Mouse (Mus musculus): ENCODE results near the gene Gm15155.
"Not testable (repeated sequence)": the region's sequence is repeated elsewhere in the genome, so short reads cannot be mapped to it uniquely, and the experiment has no call there.

Gm15155 gene

DNA sequence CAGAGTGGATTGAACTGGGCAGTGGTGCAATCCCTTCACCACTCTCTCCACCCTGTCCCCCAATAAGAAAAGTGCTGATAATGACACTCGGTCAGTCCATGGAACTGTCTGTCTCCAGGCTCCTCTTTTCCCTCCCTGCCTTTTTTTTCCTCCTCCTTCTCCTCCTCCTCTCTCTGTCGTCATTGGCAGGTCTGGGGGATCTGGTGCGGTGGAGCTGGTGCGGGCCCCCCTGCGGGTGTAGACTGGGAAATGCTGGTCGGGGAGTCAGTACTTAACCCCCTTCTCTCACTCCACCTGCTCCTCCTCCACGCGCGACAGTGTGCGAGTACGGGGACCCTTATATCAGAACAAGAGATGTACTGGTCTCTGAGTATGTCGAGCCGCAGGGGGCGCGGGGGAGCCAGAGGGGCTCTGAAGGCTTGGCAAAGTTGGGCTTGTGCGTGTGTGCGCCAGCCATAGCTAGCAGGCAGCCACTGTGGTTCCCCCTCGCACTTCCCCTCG is at the start of gene Gm15155:
Gm15155 (plus strand) TSS at position 401 of the 501 bp plus-strand sequence.
- in situ Hi-C loops (cut with MboI), result no loop called here

DNA sequence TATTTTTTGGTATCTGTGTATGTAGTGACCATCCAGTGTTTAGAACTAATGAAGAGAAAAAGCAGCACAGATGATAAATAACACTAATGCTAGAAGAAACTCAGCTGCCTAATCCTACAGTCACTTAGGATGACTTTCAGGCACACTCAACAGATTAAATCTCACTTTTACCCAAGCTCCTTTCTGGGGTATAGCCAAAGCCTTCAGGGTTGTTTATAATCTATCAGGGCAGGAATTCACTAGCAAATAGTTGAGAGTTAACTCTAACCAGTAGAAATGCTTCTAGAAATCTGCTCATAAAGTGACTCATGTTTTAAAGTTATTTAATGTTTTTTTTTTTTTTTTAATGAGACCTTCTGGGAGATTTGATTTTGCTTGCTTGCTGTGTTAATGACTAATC is 44.8 kb upstream of the Gm15155 start:
- in situ Hi-C loops (cut with MboI), result no loop called here

DNA sequence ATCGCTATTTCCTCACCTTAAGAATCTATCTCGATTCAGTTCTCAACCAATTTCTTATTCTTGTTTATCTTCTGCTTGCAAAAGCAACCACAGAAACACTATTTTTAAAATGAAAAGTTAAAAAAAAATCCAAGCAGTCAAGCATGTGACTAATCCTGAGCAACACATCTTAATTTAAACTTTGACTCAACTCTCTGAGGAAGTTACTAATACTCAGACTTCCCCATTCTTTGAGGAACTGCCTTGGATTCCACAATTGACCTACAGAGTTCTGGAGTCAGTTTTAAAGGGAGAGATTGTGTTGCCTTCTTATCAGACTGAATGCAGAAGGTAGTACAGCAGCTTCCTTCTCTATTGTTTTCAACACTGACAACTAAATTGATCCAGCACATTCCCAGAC is 40.0 kb upstream of the Gm15155 start:
- in situ Hi-C loops (cut with MboI), result no loop called here

DNA sequence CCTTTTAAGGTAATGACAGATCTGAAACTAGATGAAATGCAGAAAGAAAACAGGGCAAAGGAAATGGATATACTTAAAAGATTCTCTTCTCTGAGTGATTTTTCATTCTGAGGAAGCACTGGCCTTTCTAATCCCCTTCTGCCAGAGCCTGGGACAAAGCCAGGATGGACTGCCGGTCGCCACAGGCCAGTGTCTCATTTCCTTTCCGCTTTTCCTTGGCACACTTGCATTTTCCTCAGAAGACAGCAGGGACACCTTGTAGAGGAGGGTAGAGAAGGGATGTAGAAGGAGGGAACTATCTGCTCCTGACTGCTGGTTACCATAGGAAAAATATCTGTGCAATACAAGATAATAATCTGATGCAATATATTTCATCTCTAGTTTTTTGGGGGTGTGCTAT is 33.1 kb upstream of the Gm15155 start:
- in situ Hi-C loops (cut with MboI), result no loop called here

DNA sequence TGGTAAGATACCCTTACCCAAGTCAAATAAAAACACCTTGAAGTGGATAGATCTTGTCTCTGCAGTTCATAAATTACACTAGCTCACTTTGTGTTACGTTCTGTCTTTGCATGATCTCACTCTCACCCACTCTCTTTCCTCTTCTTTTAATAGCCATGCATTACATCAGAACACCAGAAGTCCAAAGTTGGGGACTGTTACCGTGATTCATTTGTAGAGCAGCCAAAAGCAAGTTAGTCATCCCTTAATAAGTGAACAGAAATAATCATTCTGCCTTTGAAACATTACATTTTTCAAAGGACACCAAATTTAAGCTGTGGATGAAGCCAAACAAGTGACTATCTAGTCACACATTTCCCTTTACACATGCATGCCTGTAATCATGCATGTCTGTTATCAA is 32.1 kb upstream of the Gm15155 start:
- in situ Hi-C loops (cut with MboI), result no loop called here

DNA sequence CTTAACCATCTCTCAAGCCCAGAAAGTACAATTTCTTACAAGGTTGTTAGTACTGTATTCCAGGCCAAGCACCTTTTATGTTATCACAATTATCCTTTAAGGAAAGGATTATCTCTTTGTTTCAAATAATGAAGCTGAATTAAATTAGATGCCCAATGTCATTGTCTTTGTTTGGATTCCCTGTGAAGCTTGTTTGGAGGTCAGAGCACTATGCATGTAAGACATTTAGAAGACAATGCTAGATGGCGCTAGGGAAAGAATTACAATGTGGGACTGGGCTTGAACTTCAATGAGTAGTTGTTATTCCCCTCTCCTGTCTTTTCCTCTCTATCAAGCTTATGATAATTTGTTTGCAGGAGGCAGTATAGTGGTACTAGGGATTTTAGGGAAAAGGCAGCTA is 29.9 kb upstream of the Gm15155 start:
- in situ Hi-C loops (cut with MboI), result no loop called here

DNA sequence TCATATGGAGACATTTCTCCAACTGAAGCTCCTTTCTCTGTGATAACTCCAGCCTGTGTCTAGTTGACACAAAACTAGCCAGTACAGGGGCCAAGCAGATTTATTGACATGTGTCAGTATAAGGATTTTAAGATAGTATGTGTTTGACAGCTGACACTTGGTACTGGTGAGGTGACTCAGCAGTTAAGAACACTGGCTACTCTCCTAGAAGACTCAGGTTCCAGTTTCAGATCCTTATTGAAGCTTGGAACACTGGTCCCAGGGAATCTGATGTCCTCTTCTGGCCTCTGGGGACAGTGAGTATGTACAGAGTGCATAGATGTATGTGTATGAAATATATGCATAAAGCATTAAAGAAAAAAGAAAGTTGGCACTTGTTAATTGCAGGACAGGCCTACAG is 28.2 kb upstream of the Gm15155 start:
- in situ Hi-C loops (cut with MboI), result no loop called here

DNA sequence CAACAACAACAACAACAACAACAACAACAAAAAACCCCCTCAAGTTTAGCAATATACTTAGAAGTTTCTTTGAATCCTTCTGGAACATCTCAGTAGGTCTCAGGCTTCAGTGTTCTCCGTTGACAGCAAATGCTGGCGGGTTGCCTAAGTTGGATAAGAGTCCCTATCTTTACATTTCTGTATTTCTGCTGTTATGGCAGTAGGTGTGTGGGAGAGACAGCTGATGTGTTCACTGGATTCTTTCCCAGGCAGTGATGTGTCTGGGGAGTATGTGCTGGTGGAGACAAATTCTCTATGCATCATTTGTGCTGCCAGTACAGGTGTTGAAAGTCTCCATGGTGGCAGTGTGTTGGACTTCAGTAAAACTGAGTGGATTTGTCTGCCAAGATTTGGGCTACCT is 23.3 kb upstream of the Gm15155 start:
- in situ Hi-C loops (cut with MboI), result no loop called here

DNA sequence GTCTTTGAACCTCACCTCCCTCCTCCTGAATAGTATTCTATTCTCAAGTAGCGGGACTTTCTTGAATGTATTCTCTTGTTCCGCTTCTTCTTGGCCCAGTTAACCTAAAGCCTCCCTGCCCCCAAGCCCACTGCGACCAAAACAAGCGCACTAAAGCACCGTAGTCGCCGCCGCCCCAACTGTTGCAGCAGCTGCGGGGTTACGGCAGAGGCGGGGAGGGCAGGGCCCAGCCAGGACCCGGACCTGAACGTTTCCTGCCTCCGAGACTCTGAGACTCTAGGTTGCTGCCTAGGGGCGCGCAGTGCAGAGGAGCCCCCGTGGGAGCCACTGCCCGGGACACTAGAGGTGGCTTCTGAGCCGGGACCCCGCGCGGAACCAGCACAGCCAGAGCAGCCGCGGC is 2.0 kb upstream of the Gm15155 start:
- in situ Hi-C loops (cut with MboI), result no loop called here

DNA sequence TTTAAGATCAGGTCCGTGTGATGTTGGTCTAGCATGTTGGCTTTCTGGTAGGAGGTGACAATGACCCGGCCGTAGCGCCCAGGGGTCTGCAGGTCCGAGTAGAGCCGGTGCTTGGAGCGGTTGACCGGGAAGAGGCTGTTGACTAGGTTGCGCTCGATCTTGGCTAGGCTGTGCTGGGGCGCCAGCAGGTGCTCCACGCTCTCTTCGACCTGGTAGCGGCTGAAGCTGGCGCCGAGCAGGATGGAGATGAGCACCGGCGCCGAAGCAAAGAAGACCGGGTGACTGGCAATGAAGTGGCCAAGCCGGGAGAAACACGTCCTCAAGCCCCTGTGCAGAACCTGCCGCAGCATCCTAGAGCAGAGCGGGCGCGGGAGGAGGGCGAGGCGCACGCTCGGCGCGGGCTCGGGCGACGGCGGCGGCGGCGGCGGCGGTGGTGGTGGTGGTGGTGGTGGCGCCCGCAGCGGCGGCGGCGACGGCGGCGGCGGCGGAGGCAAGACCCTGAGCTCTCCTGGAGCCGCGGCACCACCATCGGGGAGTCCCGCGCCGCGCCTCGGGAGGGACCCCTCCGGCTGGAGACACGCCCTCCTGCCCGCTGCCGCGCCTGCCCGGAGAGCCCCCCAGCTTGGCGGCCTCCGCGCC is 1.5 kb upstream of the Gm15155 start:
- in situ Hi-C loops (cut with MboI), result no loop called here

DNA sequence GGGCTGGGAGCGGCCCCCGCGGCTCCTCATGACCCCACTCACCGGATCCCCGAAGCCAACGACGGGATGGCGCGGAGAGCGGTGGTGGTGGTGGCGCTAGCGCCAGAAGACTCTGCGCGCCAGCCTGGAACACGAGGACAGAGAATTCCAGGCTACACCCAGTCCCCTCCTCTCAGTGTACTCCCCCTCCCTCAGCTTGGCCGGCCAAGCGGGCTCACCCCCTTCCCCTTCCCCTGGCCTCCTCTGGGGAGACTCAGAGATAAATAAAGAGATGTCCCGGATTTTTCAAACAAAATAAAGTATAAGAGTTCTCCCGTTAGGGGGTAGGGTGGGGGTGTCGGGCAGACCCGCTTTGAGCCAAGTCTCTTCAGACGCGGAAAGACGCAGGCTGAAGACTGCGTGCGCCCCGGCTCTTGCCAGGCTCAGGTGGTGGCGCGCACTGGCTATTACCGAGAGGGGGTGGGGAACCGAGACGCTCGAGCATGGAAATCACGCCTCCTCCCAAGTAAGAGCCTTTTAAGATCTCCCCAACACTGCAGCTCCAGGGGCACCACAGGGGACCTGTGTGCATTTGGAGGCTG is 750 bp upstream of the Gm15155 start, which contains the start of gene Ptchd1:
Ptchd1 (minus strand) TSS at position 114 of the 581 bp plus-strand sequence.
- in situ Hi-C loops (cut with MboI), result no loop called here

DNA sequence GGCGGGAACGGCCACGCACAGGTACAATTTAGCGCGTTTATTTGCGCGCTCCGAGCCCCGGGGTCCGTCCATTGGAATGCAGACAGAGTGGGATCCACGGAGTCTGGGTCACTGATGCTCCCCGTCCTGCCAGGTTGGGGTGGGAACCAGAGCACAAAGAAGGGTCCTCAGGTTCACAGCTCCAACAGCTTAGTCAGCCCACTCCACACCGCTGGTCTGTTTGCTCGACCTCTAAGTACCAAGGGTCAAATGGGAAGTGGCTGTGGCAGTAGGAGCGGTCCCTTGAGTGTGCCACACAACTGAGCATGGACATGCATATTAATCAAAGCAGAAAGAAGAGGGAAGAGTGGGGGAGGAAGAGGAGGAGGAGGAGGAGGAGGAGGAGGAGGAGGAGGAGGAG is 354 bp downstream of the Gm15155 start:
- in situ Hi-C loops (cut with MboI), result no loop called here

DNA sequence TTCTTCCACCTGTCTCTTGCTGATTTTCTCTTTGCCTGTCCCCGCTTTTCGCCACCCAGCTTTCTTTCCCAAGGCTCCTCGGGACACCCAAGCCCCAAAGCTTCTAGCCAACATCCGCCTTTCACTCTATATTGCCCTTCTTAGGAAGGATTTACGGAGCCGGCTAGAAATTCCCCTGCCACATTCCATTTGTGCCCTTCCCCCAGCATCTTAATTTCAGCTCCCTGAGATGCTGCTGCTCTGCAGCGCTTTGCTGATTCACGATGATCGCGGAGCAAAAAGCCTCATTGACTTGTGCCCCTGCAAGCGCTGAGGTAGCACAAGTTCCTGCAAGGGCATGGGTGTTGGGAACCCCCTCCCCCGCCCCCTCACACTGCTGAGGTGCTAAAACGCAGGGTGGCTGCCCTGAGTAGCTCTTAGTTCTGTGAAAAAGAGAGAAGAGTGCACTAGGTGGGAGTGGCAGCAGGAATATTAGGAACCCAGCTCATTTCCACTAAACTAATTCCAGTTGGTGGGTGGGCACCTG is 1.2 kb downstream of the Gm15155 start:
- in situ Hi-C loops (cut with MboI), result no loop called here

DNA sequence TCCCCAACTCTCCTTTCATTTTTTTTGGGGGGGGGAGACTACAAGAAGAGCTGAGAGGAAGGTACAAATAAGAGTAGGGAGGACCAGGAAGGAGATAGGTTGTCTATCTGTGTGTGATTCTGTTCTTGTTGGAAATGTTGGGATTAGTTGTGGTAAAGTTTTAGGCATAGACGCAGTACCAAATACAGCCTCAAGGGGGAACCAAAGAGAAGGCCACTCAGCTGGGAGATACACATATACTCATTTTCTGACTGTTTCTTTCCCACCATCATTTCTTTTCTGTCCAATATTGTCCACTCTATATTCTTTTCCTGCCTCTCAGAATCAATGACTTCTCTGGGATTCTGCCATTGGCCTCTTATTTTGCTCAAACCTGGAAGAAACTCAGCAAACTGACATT is 19.4 kb downstream of the Gm15155 start:
- in situ Hi-C loops (cut with MboI), result no loop called here

DNA sequence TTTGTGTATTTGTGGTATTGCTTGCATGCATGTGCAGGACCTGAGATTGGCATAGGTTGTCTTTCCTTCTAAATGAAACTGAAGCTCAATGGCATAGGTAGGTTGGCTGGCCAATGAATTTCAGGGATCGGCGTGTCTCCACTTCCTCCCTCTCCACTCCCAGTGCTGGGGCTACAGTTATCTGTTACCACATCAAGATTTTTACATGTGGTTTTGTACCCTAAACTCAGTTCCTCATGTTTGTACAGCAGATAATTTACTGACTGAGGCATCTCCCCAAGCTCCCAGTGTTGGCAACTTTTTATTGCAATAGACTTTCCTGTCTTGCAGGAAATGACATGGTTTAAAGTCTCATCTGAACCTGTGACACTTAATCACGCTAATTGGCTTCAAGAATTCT is 21.4 kb downstream of the Gm15155 start:
- in situ Hi-C loops (cut with MboI), result no loop called here

DNA sequence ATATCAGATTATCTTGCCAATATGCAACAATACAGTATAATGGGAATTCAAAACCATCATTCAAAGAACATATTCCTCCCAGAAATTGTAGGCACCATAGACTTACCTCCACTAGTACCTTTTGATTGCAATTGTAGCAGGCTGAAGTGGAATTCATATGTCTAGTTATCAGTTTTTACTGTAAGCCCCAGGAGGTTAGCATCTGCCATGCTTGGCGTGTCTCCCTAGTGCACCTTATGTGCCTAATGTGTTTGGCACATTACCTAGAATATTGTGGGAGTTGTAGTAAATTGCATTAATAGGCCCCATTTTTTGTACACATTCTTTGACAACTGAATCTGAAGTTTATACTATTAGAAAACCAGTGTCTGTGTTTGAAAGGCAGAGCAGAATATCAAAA is 33.4 kb downstream of the Gm15155 start:
- in situ Hi-C loops (cut with MboI), result no loop called here

DNA sequence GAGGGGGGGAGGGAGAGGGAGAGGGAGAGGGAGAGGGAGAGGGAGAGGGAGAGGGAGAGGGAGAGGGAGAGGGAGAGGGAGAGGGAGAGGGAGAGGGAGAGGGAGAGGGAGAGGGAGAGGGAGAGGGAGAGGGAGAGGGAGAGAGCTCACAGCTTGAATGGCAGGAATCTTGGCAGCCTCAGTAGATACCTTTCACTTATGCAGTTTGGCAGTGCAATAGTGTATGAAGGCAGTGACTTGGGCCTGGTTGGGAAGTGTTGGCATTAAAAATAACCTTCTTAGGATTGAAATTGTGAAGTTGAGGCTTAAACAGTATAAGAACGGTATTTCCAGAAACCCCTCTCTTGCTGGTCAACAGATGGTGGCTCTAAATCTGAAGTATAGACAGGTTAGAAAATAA is 65.9 kb downstream of the Gm15155 start:
- in situ Hi-C loops (cut with MboI), result not testable (repeated sequence)

DNA sequence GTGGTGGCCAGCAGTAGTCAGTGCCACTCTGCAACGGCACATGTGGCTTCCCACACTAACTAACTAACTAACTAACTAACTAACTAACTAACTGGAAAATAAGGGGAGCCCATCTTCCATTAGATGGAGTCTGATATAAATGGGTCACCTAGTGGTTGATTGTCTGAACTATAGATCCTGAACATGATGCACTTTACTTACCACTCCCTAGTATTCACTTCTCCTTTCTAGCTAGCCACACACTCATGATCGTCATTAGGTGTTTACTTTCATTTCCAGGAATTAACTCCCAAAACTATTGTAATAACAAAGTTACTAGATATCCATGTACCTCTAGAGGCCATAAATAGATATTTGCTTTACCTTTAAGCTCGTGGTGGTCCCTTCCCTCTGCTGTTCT is 99.6 kb downstream of the Gm15155 start:
- in situ Hi-C loops (cut with MboI), result no loop called here

DNA sequence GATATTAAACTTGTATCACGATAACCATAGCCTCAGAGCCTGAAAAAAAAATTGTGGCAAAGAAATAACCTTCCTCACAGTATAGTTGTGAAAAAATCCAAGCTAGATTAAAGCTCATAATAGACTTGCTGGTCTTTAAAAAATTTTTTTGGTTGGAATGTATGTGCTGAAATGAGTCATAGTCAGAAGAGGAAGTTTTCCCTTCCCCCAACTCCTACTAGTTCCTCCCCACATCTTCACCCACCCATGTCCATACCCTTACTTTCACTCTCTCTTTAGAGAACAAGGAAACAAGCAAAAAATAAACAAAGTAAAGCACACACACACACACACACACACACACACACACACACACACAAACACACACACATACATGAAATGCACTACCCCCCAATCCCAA is 103.8 kb downstream of the Gm15155 start:
- in situ Hi-C loops (cut with MboI), result no loop called here

DNA sequence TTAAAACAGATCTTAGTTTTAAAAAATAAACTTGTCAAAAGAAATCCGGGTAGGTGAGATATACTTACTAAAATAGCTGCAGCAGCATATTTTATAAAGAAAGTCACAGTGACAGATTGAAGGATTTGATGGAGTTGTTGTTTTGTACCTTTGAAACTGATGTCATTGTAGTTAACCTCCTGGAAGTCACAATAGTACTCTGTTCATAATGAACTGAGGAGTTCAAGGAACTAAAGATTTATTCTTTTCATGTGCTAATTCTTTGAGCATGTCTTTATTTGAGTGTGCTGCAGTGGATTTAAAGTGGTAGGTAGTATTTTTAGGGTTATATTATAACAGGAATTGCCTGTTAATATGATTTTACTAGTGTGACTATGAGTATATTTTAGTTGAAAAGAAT is 263.6 kb downstream of the Gm15155 start:
- in situ Hi-C loops (cut with MboI), result no loop called here

DNA sequence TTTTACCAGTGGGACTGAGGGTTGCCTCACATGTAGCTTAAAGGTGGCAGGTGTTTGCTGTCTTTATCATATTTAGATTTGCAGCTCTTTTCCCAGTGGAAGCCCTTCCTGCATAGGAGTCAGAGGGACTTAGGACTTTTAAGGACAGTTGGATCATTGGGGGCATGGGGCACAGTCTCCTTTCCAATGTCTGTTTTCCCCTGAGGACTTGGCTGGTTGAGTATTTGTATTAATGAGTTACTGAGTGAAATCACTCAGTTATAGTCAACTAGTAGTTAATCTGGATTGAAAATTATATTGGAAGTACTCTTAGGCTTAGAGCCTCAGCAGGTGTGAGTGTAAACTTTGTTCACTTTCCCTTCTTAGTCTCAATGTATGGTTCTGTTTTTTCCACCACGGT is 275.5 kb downstream of the Gm15155 start:
- in situ Hi-C loops (cut with MboI), result no loop called here

DNA sequence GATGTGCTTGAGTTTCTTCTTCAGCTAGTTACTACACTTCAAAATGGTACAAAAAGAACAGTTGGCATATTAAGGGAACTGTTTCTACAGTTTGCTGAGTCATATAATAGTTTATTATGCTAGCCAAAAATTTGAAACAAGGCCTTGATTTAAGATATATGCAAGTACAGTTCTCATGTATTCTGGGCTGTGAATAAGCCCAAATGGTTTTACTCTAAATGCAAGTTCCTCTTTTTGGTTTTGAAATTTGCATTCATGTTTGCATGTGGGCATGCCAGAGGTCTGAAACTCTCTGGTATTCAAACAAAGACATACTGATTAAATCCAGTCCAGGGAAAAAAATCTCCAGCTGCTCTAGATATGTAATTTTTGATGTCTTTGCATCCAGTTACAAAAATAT is 277.2 kb downstream of the Gm15155 start:
- in situ Hi-C loops (cut with MboI), result no loop called here

DNA sequence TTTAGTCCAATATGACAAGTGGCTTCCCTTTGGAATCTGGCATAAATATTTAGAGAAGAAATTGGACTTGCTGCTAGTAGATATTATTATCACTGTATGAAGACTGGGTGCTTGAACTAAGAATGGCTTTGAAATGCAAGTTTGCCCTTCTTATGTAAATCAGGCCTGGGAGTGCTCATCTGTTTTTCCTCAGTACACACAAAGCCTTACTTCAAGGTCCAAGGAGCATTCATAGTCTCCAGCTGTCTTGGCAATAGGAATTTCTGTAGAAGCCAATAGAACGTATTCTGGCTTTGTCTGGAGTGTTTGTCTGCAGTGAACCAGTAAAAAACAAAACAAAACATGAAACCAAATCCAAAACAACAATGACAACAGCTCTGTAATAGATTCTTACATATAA is 278.6 kb downstream of the Gm15155 start:
- in situ Hi-C loops (cut with MboI), result no loop called here

DNA sequence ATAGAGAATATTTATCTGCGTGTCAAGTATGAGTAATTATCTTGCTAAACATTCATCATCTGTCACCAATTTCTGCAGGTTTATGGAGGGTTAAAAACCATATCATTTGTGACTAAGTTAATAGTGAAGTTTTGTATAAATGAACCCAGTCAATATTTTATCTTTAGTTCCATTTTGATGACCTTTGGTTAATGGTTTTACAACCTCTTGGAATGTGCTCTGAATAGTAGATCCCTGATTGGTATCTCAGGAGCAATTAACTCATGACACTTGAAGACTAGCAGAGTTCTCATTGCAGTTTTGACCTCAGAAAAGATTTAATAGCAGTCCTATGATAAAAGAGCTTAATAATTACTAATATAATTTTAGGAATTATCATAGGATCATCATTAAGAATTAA is 385.2 kb downstream of the Gm15155 start:
- in situ Hi-C loops (cut with MboI), result no loop called here

All from mature B cell (primary cell).